Mouse (Mus musculus): ENCODE data around the gene Znrd1. TPM values are rescaled to one million over a fixed set of nuclear protein-coding genes. Genes with fewer than 3 reads are reported as not detected.

The Znrd1 gene
- 30.9 and 36.7 TPM in 2 replicates for total RNA-seq (2023)

GRCm38 (mm10) chr17:36957999-36958743 lies at the start of gene Znrd1, which contains the start of gene Znrd1as:
Gene Znrd1 (minus strand): TSS chr17:36958559.
Gene Znrd1as (plus strand): TSS chr17:36958592.

GRCm38 (mm10) chr17:37000863-37001262 lies 42.5 kb upstream of the Znrd1 start, which contains the start of gene Zfp57:
Gene Zfp57 (plus strand): TSS chr17:37001163.

GRCm38 (mm10) chr17:36989437-36989836 lies 31.1 kb upstream of the Znrd1 start, which contains the start of gene H2-M5:
Gene H2-M5 (minus strand): TSS chr17:36989537.

GRCm38 (mm10) chr17:36981221-36981813 lies 23.0 kb upstream of the Znrd1 start, which contains the start of gene 2410137M14Rik:
Gene 2410137M14Rik (minus strand): TSS chr17:36981237.

GRCm38 (mm10) chr17:36950981-36951947 lies 7.1 kb downstream of the Znrd1 start, which contains the start of gene Ppp1r11:
Gene Ppp1r11 (minus strand): TSS chr17:36951741.

GRCm38 (mm10) chr17:36942791-36943471 lies 15.4 kb downstream of the Znrd1 start, which contains the start of gene Rnf39:
Gene Rnf39 (plus strand): TSS chr17:36942918.

Other genes starting within 250 kb of the Znrd1 start
- not detected in 2 replicates for gene H2-M10.5, start 185.6 kb downstream of the Znrd1 start, total RNA-seq (2023)
- gene H2-M10.6, start 146.4 kb downstream of the Znrd1 start, total RNA-seq (2023) = not detected in 2 replicates
- gene Trim26, start 121.4 kb downstream of the Znrd1 start, total RNA-seq (2023) = 39.9 and 52.2 TPM in 2 replicates
- not detected in 2 replicates for gene Trim15, start 91.3 kb downstream of the Znrd1 start, total RNA-seq (2023)
- gene Trim10, start 89.0 kb downstream of the Znrd1 start, total RNA-seq (2023) = 0.52 TPM in 1 of 2 replicates, not detected in the other
- gene Trim40, start 68.4 kb downstream of the Znrd1 start, total RNA-seq (2023) = not detected in 2 replicates
- not detected in 2 replicates for gene Trim31, start 60.4 kb downstream of the Znrd1 start, total RNA-seq (2023)
- not detected in 2 replicates for gene Rnf39, start 15.6 kb downstream of the Znrd1 start, total RNA-seq (2023)
- gene Ppp1r11, start 6.8 kb downstream of the Znrd1 start, total RNA-seq (2023) = 20.5 and 35.8 TPM in 2 replicates
- 0.68 and 1.2 TPM in 2 replicates for gene Znrd1as, start within 50 bp of the Znrd1 start, total RNA-seq (2023)
- not detected in 2 replicates for gene 2410137M14Rik, start 22.7 kb upstream of the Znrd1 start, total RNA-seq (2023)
- gene H2-M5, start 31.0 kb upstream of the Znrd1 start, total RNA-seq (2023) = not detected in 2 replicates
- not detected in 2 replicates for gene Zfp57, start 42.6 kb upstream of the Znrd1 start, total RNA-seq (2023)
- gene Mog, start 64.8 kb upstream of the Znrd1 start, total RNA-seq (2023) = not detected in 2 replicates
- gene Gabbr1, start 87.4 kb upstream of the Znrd1 start, total RNA-seq (2023) = 148 and 221 TPM in 2 replicates
- not detected in 2 replicates for gene Olfr90, start 129.9 kb upstream of the Znrd1 start, total RNA-seq (2023)
- gene Olfr91, start 139.7 kb upstream of the Znrd1 start, total RNA-seq (2023) = not detected in 2 replicates
- gene Olfr92, start 161.5 kb upstream of the Znrd1 start, total RNA-seq (2023) = not detected in 2 replicates
- not detected in 2 replicates for gene Olfr93, start 202.9 kb upstream of the Znrd1 start, total RNA-seq (2023)
- not detected in 2 replicates for gene Ubd, start 235.3 kb upstream of the Znrd1 start, total RNA-seq (2023)
- gene Olfr94, start 242.4 kb upstream of the Znrd1 start, total RNA-seq (2023) = not detected in 2 replicates

All from neutrophil, adult 65 days (primary cell).